Mouse (Mus musculus) hindbrain, embryonic 12.5 days (tissue): Measurements from ENCODE around the gene Sart3. TPM values are rescaled to one million over a fixed set of nuclear protein-coding genes. Genes with fewer than 3 reads are reported as not detected.
A peak's percentile ranks its signal among the peaks of the same experiment; 100 is the strongest.
"Not testable (repeated sequence)": the region's sequence is repeated elsewhere in the genome, so short reads cannot be mapped to it uniquely, and the experiment has no call there.

Source experiments
- ATAC-seq: fragments of 200-750 bp; cut with Nextera tagmentation; 2 replicates; pipeline ENCODE4 v1.8.0; 2017; ENCODE audit warnings: moderate TSS enrichment; ENCODE audit not compliant: low FRiP score
- H3K27ac ChIP-seq: fragments of 300-500 bp; sonication (generic); 2 replicates; pipeline ENCODE4 v1.5.1; 2016; ENCODE audit warnings: mild to moderate bottlenecking
- H3K27me3 ChIP-seq: fragments of 300-500 bp; sonication (generic); 2 replicates; pipeline ENCODE4 v1.6.1; 2016; ENCODE audit warnings: mild to moderate bottlenecking
- H3K36me3 ChIP-seq: fragments of 300-500 bp; sonication (generic); 2 replicates; pipeline ENCODE4 v1.6.1; 2016; ENCODE audit warnings: mild to moderate bottlenecking
- H3K4me1 ChIP-seq: fragments of 300-500 bp; sonication (generic); 2 replicates; pipeline ENCODE4 v1.6.1; 2016
- H3K4me2 ChIP-seq: fragments of 300-500 bp; sonication (generic); replicated peaks from 2 replicates; pipeline ENCODE4 v1.6.1; 2016; ENCODE audit warnings: mild to moderate bottlenecking
- H3K4me3 ChIP-seq: fragments of 300-500 bp; sonication (generic); 2 replicates; pipeline ENCODE4 v1.5.1; 2016; ENCODE audit warnings: mild to moderate bottlenecking
- H3K9ac ChIP-seq: fragments of 300-500 bp; sonication (generic); 2 replicates; pipeline ENCODE4 v1.6.1; 2016; ENCODE audit warnings: mild to moderate bottlenecking, moderate library complexity
- H3K9me3 ChIP-seq: fragments of 300-500 bp; sonication (generic); replicated peaks from 2 replicates; pipeline ENCODE4 v1.6.1; 2016; ENCODE audit warnings: mild to moderate bottlenecking
- WGBS: fragments of 180-500 bp; shearing (Covaris S2); methylation state at CpG from one replicate; pipeline ENCODE4 v1.1.7; 2016; 5-methylcytosine and 5-hydroxymethylcytosine counted together
- polyA plus RNA-seq: library from polyadenylated mRNA; unstranded; fragments of >200 nt; fragmentation: Nextera tagmentation; extraction: Ambion mirVana; gene quantifications from 2 replicates; pipeline ENCODE4 v1.2.1, GENCODE M21; 2016

The Sart3 gene
- 71.9 and 80.6 TPM in 2 replicates for polyA plus RNA-seq

GRCm38 (mm10) chr5:113772450-113772895 is at the start of gene Sart3, which contains the start of gene Iscu:
Sart3 (minus strand) TSS chr5:113772510.
Iscu (plus strand) TSS chr5:113772748.
- H3K4me1 ChIP-seq = peaks cover 28% of the 10 kb centered on the region
- ATAC-seq = peak; percentile 85
- H3K4me2 ChIP-seq = peak within 1 kb of the TSS; percentile 95
- no peaks in the 10 kb centered on the region for H3K9me3 ChIP-seq
- H3K36me3 ChIP-seq = peaks cover 51% of the 10 kb centered on the region
- 0% methylated on average over 49 of the region's 49 CpGs for WGBS
- H3K27me3 ChIP-seq = no peaks in the 10 kb centered on the region
- H3K4me3 ChIP-seq = peak within 1 kb of the TSS; percentile 93
- H3K27ac ChIP-seq = peak within 1 kb of the TSS; percentile 98
- H3K9ac ChIP-seq = peak within 1 kb of the TSS; percentile 95

- Histone ChIP-seq H3K36me3 (no peaks in the 10 kb centered on the region), H3K4me1 (peaks cover 16% of the 10 kb centered on the region; the same call in 1 of the 2 replicates), H3K4me2 (no peak overlapping the region), H3K9ac (no peak overlapping the region), H3K27me3 (peaks cover 7% of the 10 kb centered on the region; the same call in 1 of the 2 replicates), H3K27ac (no peak overlapping the region), H3K9me3 (no peaks in the 10 kb centered on the region), H3K4me3 (no peak overlapping the region)
- no peak for ATAC-seq
- 68% methylated on average over 14 of the region's 14 CpGs for WGBS
Observed at GRCm38 (mm10) chr5:113818572-113818971, 46.3 kb upstream of the Sart3 start.

GRCm38 (mm10) chr5:113815638-113816152 is 43.4 kb upstream of the Sart3 start:
- WGBS = 12% methylated on average over 15 of the region's 15 CpGs
- no peaks in the 10 kb centered on the region for H3K9me3 ChIP-seq
- no peak overlapping the region for H3K27ac ChIP-seq
- peaks cover 7% of the 10 kb centered on the region; the same call in 1 of the 2 replicates for H3K27me3 ChIP-seq
- no peak for ATAC-seq
- H3K36me3 ChIP-seq = no peaks in the 10 kb centered on the region
- no peak overlapping the region for H3K4me3 ChIP-seq
- peaks cover 16% of the 10 kb centered on the region; the same call in 1 of the 2 replicates for H3K4me1 ChIP-seq
- 0 out of 2 replicates have a peak overlapping the region, but pooled peaks have one; percentile 6 for H3K9ac ChIP-seq
- H3K4me2 ChIP-seq = no peak overlapping the region; the same call in 1 of the 2 replicates

GRCm38 (mm10) chr5:113815041-113815389 is 42.7 kb upstream of the Sart3 start:
- Histone ChIP-seq H3K36me3 (no peaks in the 10 kb centered on the region), H3K9ac (no peak overlapping the region), H3K27me3 (peaks cover 7% of the 10 kb centered on the region; the same call in 1 of the 2 replicates), H3K4me1 (peaks cover 16% of the 10 kb centered on the region; the same call in 1 of the 2 replicates), H3K27ac (no peak overlapping the region), H3K9me3 (no peaks in the 10 kb centered on the region; the same call in 1 of the 2 replicates), H3K4me3 (no peak overlapping the region), H3K4me2 (no peak overlapping the region)
- no peak for ATAC-seq
- 51% methylated on average over 10 of the region's 11 CpGs for WGBS

- WGBS = 33% methylated on average over 27 of the region's 27 CpGs
Observed at GRCm38 (mm10) chr5:113814111-113815040, 42.1 kb upstream of the Sart3 start.

GRCm38 (mm10) chr5:113813608-113814007 is 41.3 kb upstream of the Sart3 start:
- Histone ChIP-seq H3K9me3 (no peaks in the 10 kb centered on the region; the same call in 1 of the 2 replicates), H3K9ac (no peak overlapping the region), H3K27ac (no peak overlapping the region), H3K4me1 (peaks cover 15% of the 10 kb centered on the region; the same call in 1 of the 2 replicates), H3K4me3 (no peak overlapping the region), H3K27me3 (peaks cover 7% of the 10 kb centered on the region; the same call in 1 of the 2 replicates), H3K4me2 (no peak overlapping the region), H3K36me3 (no peaks in the 10 kb centered on the region)
- ATAC-seq = no peak
- 29% methylated on average over 9 of the region's 9 CpGs for WGBS

More at GRCm38 (mm10) chr5:113814111-113815040, 42.1 kb upstream of the Sart3 start:
- peaks cover 7% of the 10 kb centered on the region; the same call in 1 of the 2 replicates for H3K27me3 ChIP-seq
- H3K36me3 ChIP-seq = no peaks in the 10 kb centered on the region
- H3K27ac ChIP-seq = no peak overlapping the region
- peaks cover 16% of the 10 kb centered on the region; the same call in 1 of the 2 replicates for H3K4me1 ChIP-seq
- H3K4me2 ChIP-seq = no peak overlapping the region
- no peak for ATAC-seq
- H3K4me3 ChIP-seq = no peak overlapping the region
- H3K9me3 ChIP-seq = no peaks in the 10 kb centered on the region; the same call in 1 of the 2 replicates
- no peak overlapping the region for H3K9ac ChIP-seq

- no peak overlapping the region for H3K4me2 ChIP-seq
- H3K27me3 ChIP-seq = peaks cover 11% of the 10 kb centered on the region; the same call in 1 of the 2 replicates
- peaks cover 20% of the 10 kb centered on the region; the same call in 1 of the 2 replicates for H3K4me1 ChIP-seq
- no peaks in the 10 kb centered on the region; the same call in 1 of the 2 replicates for H3K9me3 ChIP-seq
- no peaks in the 10 kb centered on the region for H3K36me3 ChIP-seq
- WGBS = 96% methylated on average over 2 of the region's 2 CpGs
- no peak overlapping the region for H3K4me3 ChIP-seq
- H3K9ac ChIP-seq = no peak overlapping the region
- H3K27ac ChIP-seq = no peak overlapping the region
- no peak for ATAC-seq
Observed at GRCm38 (mm10) chr5:113812638-113813037, 40.3 kb upstream of the Sart3 start.

- H3K27ac ChIP-seq, H3K9ac ChIP-seq, H3K4me2 ChIP-seq, H3K4me3 ChIP-seq, H3K9me3 ChIP-seq, ATAC-seq, H3K36me3 ChIP-seq: not testable (repeated sequence)
- peaks cover 11% of the 10 kb centered on the region; the same call in 1 of the 2 replicates for H3K27me3 ChIP-seq
- H3K4me1 ChIP-seq = peaks cover 22% of the 10 kb centered on the region; the same call in 1 of the 2 replicates
- WGBS = 24% methylated on average over 11 of the region's 12 CpGs
Observed at GRCm38 (mm10) chr5:113811824-113812420, 39.6 kb upstream of the Sart3 start.

- peaks cover 17% of the 10 kb centered on the region for H3K4me1 ChIP-seq
- no peaks in the 10 kb centered on the region; the same call in 1 of the 2 replicates for H3K9me3 ChIP-seq
- no peak overlapping the region for H3K9ac ChIP-seq
- no peak overlapping the region for H3K27ac ChIP-seq
- WGBS = 91% methylated on average over 4 of the region's 4 CpGs
- H3K27me3 ChIP-seq = peaks cover 13% of the 10 kb centered on the region; the same call in 1 of the 2 replicates
- H3K4me2 ChIP-seq = no peak overlapping the region
- no peak for ATAC-seq
- H3K4me3 ChIP-seq = no peak overlapping the region
- H3K36me3 ChIP-seq = no peaks in the 10 kb centered on the region
Observed at GRCm38 (mm10) chr5:113810111-113810510, 37.8 kb upstream of the Sart3 start.

GRCm38 (mm10) chr5:113808177-113808576 is 35.9 kb upstream of the Sart3 start:
- H3K36me3 ChIP-seq = no peaks in the 10 kb centered on the region
- 65% methylated on average over 2 of the region's 2 CpGs for WGBS
- H3K9me3 ChIP-seq = no peaks in the 10 kb centered on the region; the same call in 1 of the 2 replicates
- no peak for ATAC-seq
- no peak overlapping the region for H3K9ac ChIP-seq
- no peak overlapping the region for H3K4me3 ChIP-seq
- H3K27ac ChIP-seq = no peak overlapping the region
- peaks cover 8% of the 10 kb centered on the region for H3K4me1 ChIP-seq
- peaks cover 7% of the 10 kb centered on the region; the same call in 1 of the 2 replicates for H3K27me3 ChIP-seq
- H3K4me2 ChIP-seq = no peak overlapping the region

GRCm38 (mm10) chr5:113807712-113808111 is 35.4 kb upstream of the Sart3 start:
- H3K27ac ChIP-seq = no peak overlapping the region
- ATAC-seq = no peak

More at GRCm38 (mm10) chr5:113807712-113808111, 35.4 kb upstream of the Sart3 start:
- no peaks in the 10 kb centered on the region; the same call in 1 of the 2 replicates for H3K9me3 ChIP-seq
- WGBS = 52% methylated on average over 9 of the region's 9 CpGs
- H3K36me3 ChIP-seq = no peaks in the 10 kb centered on the region
- peaks cover 7% of the 10 kb centered on the region; the same call in 1 of the 2 replicates for H3K27me3 ChIP-seq
- H3K4me1 ChIP-seq = peaks cover 8% of the 10 kb centered on the region
- H3K4me2 ChIP-seq = no peak overlapping the region
- H3K4me3 ChIP-seq = no peak overlapping the region
- no peak overlapping the region for H3K9ac ChIP-seq
